Mouse (Mus musculus): Measurements from ENCODE around the gene Sav1. TPM values are rescaled to one million over a fixed set of nuclear protein-coding genes. Genes with fewer than 3 reads are reported as not detected.

Sav1 gene
- 33.5 and 41.9 TPM in 2 replicates for total RNA-seq (2017)

DNA sequence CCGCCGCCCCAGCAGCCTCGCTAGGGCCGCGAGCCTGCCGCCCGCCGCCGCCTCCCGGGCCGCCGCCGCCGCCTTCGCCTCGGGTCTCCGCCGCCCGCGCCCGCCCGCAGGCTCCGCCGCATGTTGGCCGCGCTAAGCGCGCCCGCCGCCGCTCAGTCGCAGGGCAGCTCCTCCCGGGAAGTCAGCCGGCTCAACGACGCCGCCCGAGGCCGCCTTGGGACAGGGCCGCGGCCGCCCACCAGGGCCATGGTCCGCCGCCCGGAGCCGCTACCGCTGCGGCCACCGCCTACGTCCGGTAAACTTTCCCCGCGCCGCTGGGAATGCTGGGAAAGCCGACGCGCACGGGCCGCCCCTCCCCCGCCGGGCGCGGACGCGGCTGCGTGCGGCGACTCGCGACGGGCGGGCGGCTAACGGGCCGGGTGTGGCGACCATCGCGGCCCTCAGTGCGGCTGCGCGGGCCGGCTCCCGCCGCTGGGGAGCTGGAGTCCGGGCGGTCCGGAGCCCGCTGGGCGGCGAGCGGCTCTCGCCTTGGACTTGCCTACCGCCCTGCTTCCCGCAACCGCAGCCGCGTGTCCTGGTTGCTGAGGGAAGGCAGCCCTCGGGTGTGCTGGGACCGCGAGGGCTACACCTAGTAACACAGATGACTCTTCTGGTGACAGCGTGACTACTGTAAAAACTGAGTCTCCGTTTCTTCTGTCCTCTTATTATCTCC, at the start of gene Sav1:
Gene Sav1 (minus strand): TSS at position 217 of the 712 bp plus-strand sequence.
- ATAC-seq (replicated peaks in 1 of 2; ENCODE audit: insufficient read depth in 1 of 2, low FRiP score in 2 of 2, low TSS enrichment in 1 of 2, low read depth in 1 of 2, poor library complexity in 2 of 2, severe bottlenecking in 2 of 2) = peak; percentile 22 to 59; a peak in 3 of 4 replicates

DNA sequence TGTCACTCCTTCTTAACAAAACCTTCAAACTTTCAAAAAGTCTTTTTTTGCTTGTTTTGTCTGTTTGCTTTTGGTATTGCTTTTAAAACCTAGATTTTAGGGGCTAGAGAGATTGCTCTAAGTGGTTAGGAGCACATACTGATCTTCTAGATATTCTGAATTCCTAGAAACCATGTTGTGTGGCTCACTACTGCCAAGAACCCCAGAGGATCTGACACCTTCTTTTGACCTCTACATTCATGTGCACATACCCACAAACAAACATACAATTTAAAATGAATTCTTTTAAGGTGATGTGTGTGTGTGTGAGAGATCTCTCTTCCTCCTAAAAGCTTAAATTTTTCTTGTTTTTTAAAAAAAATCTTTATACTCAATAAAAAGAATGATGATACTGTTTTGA, 39.4 kb upstream of the Sav1 start:
- no peak for ATAC-seq (replicated peaks in 1 of 2; ENCODE audit: insufficient read depth in 1 of 2, low FRiP score in 2 of 2, low TSS enrichment in 1 of 2, low read depth in 1 of 2, poor library complexity in 2 of 2, severe bottlenecking in 2 of 2)

DNA sequence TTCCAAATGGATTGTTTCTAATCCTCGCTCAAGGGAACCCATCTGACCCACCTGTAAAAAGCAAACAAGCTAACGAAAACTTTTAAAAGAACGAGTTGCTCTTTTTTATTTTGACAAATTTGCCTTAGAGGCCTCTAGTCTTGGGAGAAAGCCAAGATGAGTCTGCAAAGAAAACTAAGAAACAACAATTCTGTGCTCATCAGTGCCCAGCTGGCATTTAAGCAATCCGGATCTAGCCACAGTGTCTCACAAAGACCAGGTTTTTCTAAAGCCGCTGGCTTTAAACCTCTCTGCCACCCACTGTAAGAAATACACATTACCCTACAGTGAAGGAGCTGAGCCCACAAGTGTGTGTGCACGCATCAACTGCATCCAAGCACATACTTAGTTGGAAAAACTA, 38.6 kb upstream of the Sav1 start:
- no peak for ATAC-seq (replicated peaks in 1 of 2; ENCODE audit: insufficient read depth in 1 of 2, low FRiP score in 2 of 2, low TSS enrichment in 1 of 2, low read depth in 1 of 2, poor library complexity in 2 of 2, severe bottlenecking in 2 of 2)

DNA sequence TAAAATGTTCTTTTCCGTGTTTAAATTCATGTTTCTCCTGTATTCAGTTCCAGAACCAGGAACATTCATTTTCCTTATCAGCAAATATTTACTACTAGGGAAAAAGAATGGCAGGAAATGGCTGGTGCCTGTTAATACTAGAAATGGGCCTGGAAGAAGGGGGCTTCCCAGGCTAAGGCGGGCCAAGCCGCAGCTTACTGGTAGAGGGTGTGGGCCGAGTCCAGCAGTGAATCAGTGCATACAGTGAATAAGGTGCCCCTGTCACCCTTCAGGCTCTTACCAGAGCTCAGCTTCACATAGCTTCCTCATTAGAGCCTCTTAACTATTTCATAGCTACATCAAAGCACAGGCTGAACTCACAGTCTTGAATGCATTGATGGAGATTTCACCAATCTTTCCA, 36.8 kb upstream of the Sav1 start:
- ATAC-seq (replicated peaks in 1 of 2; ENCODE audit: insufficient read depth in 1 of 2, low FRiP score in 2 of 2, low TSS enrichment in 1 of 2, low read depth in 1 of 2, poor library complexity in 2 of 2, severe bottlenecking in 2 of 2) = no peak

DNA sequence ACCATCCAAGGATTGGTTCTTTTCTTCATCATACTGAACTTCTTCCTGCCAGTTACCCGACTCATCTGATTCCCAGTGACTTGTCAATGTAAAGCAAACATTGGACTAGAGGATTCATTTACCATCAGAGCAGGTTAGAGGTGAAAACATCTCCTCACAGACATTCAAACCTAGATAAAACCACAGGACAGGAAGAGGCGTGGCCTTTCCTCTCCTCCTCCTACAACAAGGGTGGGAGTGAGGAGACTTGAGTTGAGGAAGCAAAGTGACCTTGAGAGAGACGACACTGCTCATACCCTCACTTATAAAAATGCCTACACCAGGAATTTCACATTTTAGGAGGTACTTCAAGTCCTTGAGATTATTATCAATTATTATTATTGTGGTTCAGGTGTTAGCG, 31.4 kb upstream of the Sav1 start:
- 0 out of 4 replicates have a peak, but pooled peaks of 1 of the 2 experiments have one; percentile 12 for ATAC-seq (replicated peaks in 1 of 2; ENCODE audit: insufficient read depth in 1 of 2, low FRiP score in 2 of 2, low TSS enrichment in 1 of 2, low read depth in 1 of 2, poor library complexity in 2 of 2, severe bottlenecking in 2 of 2)

DNA sequence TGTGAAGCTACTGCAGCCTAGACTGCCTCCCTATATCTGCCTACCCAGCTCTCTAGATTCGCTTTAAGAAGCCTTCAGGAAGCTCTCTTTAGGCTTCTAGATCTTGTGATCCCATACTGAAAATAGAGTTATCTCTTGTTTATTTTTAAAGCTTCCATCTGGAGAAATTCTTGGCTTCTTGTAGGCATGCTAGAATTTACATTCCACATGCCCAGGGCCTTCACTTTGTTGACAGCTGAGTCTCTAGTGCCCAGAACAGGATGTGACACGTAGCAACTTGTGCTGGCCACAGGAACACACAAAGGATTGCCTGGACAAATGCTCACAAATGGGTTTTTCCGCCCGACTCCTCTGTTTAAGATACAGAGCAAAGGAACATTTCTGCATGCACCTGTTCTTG, 29.1 kb upstream of the Sav1 start:
- no peak for ATAC-seq (replicated peaks in 1 of 2; ENCODE audit: insufficient read depth in 1 of 2, low FRiP score in 2 of 2, low TSS enrichment in 1 of 2, low read depth in 1 of 2, poor library complexity in 2 of 2, severe bottlenecking in 2 of 2)

DNA sequence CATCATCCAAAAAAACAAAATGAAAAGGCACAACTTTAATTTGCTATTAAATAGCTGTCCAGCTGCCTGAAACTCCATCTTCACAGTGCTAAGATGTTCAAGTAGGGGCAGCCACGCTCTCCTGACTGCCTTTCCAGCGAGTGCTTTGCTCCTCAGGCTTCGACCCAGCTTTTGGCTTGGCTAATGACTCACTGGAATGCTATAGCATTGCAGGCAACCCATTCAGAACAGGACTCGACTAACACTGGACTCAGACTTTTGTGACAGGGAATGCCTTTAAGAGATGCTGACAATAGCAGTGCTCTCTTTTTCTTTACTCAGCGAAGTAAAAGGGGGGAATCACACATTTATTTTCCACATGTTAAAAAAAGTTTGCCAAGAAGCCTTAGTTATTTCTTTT, 24.9 kb upstream of the Sav1 start:
- no peak for ATAC-seq (replicated peaks in 1 of 2; ENCODE audit: insufficient read depth in 1 of 2, low FRiP score in 2 of 2, low TSS enrichment in 1 of 2, low read depth in 1 of 2, poor library complexity in 2 of 2, severe bottlenecking in 2 of 2)

DNA sequence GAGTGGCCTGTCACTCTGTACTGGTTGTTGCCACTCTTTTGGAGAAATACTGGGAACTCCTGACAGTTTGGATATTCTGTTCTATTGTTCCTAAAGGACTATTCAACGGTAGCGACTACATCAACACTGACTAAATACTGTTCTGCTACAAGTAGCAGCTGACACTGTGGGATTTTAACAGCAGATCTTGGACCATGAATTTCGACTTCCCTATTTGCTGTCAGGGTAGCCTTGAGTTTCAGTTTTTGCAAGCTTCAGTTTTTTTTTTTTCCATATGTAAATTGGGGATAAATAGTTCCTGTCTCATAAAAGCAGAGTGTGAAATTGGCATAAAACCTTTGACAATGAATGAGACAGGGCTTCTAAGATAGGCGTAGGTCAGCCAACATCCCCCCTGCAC, 23.6 kb upstream of the Sav1 start:
- no peak for ATAC-seq (replicated peaks in 1 of 2; ENCODE audit: insufficient read depth in 1 of 2, low FRiP score in 2 of 2, low TSS enrichment in 1 of 2, low read depth in 1 of 2, poor library complexity in 2 of 2, severe bottlenecking in 2 of 2)

DNA sequence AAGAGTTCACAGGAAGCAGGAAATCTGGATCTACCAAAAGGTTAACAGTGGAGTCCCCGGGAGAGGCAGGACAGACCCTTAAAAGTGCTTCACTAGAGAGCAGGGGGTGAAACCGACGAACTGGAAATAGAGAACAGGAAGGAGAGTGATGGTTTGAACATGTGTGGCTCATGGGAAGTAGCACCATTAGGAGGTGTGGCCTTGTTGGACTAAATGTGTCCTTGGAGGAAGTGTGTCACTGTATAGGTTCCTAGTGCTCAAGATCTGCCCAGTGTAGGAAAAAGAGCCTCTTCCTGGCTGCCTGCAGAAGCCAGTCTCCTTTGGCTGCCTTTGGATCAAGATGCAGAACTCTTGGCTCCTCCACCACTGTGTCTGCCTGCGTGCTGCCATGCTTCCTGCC, 18.3 kb upstream of the Sav1 start:
- no peak for ATAC-seq (replicated peaks in 1 of 2; ENCODE audit: insufficient read depth in 1 of 2, low FRiP score in 2 of 2, low TSS enrichment in 1 of 2, low read depth in 1 of 2, poor library complexity in 2 of 2, severe bottlenecking in 2 of 2)

DNA sequence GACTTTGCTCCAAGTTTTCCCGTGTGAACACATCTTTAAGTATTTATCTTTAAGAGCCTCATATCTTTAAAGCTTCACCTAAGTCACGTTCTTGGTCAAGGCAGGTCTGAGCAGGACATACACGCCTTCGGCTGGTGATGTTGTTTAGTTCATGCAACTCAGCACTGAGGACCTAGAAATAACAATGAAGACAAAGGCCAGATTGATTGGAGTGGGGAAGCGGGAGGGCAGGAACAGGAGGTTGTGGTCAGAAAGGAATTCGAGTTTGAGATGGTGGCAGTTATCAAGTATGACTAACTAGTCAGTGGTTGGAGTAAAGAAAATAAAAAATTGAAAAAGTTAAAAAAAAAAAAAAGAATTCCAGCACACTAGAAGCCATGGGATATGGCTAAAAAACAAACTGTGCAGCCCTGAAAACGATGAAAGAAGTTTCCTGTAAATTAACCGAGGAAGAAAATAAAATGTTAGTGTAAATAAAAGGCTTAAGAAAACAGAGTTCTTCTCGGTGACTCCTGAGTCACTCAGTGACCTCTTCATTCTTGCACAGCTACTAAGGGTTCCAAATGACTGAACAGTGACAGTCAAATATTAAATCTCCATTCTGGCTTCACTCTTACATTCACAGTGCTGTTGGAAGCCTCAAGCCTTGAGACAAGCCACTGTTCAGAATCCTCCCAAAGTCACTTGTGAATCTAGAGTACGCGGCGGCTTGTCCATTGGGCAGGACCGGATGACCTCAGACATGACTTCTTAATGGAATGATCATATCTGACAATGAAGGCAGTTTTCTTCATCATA, 11.6 kb upstream of the Sav1 start:
- ATAC-seq (replicated peaks in 1 of 2; ENCODE audit: insufficient read depth in 1 of 2, low FRiP score in 2 of 2, low TSS enrichment in 1 of 2, low read depth in 1 of 2, poor library complexity in 2 of 2, severe bottlenecking in 2 of 2) = no peak

DNA sequence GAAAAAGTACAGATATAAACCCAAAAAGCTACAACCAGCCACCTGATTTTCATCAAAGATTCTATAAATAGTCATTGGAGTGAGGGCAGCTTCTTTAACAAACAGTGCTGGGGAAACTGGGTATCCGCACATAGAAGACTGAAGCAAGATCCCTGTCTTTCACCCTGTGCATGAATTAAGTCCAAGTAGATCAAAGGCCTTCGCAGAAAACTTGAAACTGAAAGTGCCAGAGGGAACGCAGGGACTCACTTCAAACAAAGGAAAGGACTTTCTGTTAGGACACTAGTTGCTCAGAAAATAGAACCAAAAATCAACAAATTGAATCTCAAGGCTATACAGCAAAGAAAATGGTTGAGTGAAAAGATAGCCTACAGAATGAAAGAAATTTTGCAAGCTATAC, 8.6 kb upstream of the Sav1 start:
- no peak for ATAC-seq (replicated peaks in 1 of 2; ENCODE audit: insufficient read depth in 1 of 2, low FRiP score in 2 of 2, low TSS enrichment in 1 of 2, low read depth in 1 of 2, poor library complexity in 2 of 2, severe bottlenecking in 2 of 2)

DNA sequence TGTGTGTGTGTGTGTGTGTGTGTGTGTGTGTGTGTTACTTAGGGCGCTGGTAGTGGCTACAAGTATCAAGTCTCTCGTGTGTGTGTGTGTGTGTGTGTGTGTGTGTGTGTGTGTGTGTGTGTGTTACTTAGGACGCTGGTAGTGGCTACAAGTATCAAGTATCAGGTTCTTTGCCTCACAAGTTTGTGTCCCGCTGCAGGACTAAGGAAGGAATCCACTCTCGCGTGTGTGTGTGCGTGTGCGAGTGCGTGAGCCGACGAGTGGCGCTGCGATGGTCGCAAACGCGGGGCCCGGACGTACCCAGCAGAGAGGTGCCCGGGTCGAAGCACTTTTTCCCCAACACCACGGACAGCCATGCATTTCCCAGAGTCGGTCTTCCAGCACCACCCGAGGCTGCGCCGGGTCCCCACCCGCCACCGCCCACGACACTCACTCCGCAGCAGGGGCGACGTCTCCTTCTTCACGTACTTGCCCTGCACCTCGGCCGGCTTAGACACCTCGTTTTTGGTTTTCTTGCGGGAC, 500 bp downstream of the Sav1 start:
- ATAC-seq (replicated peaks in 1 of 2; ENCODE audit: insufficient read depth in 1 of 2, low FRiP score in 2 of 2, low TSS enrichment in 1 of 2, low read depth in 1 of 2, poor library complexity in 2 of 2, severe bottlenecking in 2 of 2) = peak in 1 of 2 experiments; percentile 49; a peak in 1 of 4 replicates

DNA sequence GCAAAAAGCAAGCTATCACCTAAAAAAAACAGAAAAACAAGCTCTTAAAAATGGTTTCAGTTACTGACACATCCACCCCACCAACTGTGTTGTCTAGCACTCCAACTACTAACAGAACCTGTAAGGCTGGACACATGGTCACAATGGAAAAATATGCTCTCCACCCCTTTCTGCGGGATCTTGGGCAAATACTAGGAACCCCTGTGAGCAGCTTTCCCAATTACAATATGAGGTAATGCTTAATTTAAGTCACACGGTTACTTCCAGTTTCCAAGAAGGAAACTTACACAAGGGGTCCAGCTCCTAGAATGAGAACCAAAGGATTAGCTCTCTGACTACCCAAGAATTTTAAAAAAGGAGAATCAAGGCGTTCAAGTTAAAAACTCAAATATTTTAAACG, 1.3 kb downstream of the Sav1 start:
- ATAC-seq (replicated peaks in 1 of 2; ENCODE audit: insufficient read depth in 1 of 2, low FRiP score in 2 of 2, low TSS enrichment in 1 of 2, low read depth in 1 of 2, poor library complexity in 2 of 2, severe bottlenecking in 2 of 2) = no peak

DNA sequence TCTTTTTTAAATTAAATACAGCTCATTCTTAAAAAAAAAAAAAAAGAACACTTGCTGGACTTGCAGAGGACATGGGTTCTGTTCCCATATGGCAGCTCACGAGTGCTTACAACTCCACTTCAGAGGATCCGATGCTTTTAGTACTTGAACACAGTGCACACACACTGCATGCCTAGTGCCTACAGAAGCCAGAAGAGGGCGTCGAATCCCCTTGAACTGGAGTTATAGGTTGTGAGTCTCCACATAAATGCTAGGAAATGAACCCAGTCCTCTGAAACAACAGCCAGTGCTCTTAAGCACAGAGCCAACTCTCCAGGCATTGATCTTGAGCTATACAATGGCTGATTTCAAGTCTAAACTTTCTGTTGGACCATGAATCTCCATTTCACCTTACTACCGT, 3.9 kb downstream of the Sav1 start:
- ATAC-seq (replicated peaks in 1 of 2; ENCODE audit: insufficient read depth in 1 of 2, low FRiP score in 2 of 2, low TSS enrichment in 1 of 2, low read depth in 1 of 2, poor library complexity in 2 of 2, severe bottlenecking in 2 of 2) = no peak

DNA sequence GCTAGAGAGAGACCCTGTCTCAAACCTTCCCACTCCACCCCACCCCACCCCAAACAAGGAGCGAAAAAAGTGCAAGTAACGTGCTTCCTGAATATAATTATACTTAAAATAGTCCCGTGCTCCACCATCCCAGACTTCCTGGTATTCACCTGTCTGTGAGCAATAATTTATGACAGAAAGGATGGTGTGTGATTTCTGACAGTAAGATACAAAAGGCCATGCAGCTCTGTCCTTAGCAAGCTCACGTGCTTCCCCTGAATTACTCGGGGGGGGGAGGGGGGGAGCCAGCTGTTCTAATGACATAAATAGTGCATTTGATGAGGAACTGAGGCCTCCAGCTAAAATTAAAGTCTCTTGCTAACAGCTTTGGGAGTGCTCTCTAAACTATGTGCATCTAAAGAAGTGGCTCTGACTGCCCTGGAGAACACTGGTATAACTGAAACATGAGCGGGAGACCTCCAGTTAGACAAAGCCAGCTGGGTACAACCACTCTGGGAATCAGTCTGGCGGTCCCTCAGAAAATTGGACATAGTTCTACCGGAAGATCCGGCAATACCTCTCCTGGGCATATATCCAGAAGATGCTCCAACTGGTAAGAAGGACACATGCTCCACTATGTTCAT, 9.3 kb downstream of the Sav1 start:
- ATAC-seq (replicated peaks in 1 of 2; ENCODE audit: insufficient read depth in 1 of 2, low FRiP score in 2 of 2, low TSS enrichment in 1 of 2, low read depth in 1 of 2, poor library complexity in 2 of 2, severe bottlenecking in 2 of 2) = no peak

DNA sequence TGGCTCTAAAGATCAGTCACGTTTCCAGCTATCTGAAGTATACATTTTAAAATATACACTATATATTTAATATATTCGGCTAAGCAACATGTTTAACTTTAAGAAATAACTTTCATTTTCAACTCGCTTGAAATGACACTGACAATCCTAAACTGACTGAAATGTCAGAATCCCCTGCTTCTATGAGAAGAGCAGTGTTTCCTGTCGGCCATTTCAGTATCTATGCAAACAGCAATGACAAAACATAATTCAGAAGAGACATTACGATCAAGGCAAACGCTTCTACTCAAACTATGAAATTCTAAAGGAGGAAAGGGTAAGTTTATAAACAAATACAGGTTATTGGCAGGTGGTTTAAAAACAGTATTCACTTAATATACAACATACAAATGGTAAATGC, 10.1 kb downstream of the Sav1 start:
- ATAC-seq (replicated peaks in 1 of 2; ENCODE audit: insufficient read depth in 1 of 2, low FRiP score in 2 of 2, low TSS enrichment in 1 of 2, low read depth in 1 of 2, poor library complexity in 2 of 2, severe bottlenecking in 2 of 2) = no peak

DNA sequence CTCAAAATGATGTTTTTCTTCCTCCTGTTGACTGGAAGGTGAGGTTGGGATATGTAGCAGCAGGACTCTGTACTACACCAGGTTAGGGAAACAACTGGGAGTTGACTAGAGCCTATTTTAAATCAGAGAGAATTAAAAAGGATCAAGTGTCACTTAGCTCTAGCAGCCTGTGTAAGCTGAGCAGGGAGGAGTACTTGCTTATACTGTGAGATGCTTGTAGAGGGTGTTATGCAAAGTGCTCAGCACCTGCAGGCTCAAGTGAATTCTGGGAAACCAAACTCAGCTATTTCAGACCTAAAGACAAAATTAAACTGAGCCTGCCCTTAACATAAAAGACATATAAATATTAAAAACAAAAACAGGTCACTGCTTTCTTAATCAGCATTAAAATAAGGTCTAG, 13.1 kb downstream of the Sav1 start:
- no peak for ATAC-seq (replicated peaks in 1 of 2; ENCODE audit: insufficient read depth in 1 of 2, low FRiP score in 2 of 2, low TSS enrichment in 1 of 2, low read depth in 1 of 2, poor library complexity in 2 of 2, severe bottlenecking in 2 of 2)

DNA sequence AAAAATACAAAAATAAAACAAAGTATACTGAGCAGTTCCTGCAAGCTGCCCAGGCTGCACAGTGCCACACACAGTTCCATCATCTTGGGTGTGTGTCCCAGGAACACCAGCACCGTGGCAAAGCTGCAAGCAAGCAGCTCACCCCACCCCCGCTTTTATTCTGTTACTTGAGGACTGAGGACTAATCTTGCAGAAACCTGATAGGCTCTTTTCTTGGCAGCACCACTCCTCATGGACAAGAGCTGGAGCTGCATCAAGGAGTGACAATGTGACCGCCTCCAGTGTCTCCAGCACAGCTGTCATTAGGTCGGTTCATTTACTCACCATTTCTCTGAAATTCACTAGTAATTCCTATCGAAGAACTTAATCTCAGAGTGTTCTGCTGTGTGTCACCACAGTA, 18.6 kb downstream of the Sav1 start:
- no peak for ATAC-seq (replicated peaks in 1 of 2; ENCODE audit: insufficient read depth in 1 of 2, low FRiP score in 2 of 2, low TSS enrichment in 1 of 2, low read depth in 1 of 2, poor library complexity in 2 of 2, severe bottlenecking in 2 of 2)
